Mouse (Mus musculus): ENCODE results near the gene Cnst. TPM values are rescaled to one million over a fixed set of nuclear protein-coding genes. Genes with fewer than 3 reads are reported as not detected.

Gene Cnst
- polyA plus RNA-seq, 1 experiment from 2014 or later, result 27.5 TPM

- H3K9ac ChIP-seq (replicated peaks; ENCODE audit: low read depth, low read length), result no peak overlapping the region
- no peaks in the 10 kb centered on the region for H3K36me3 ChIP-seq (ENCODE audit: control insufficient read depth, insufficient read depth, low read length)
- no peak for ATAC-seq (ENCODE audit: low read depth)
- no peak overlapping the region for H3K4me3 ChIP-seq (ENCODE audit: low read depth, low read length)
- H3K9me3 ChIP-seq (ENCODE audit: control insufficient read depth, low read length), result no peaks in the 10 kb centered on the region
- 93% methylated on average over 4 of the region's 4 CpGs for WGBS
- peaks cover 15% of the 10 kb centered on the region for H3K4me1 ChIP-seq (ENCODE audit: control insufficient read depth, insufficient read depth, low read length)
- H3K27me3 ChIP-seq (ENCODE audit: control insufficient read depth, insufficient read depth, low read length), result no peaks in the 10 kb centered on the region
- H3K27ac ChIP-seq (ENCODE audit: low read depth, low read length), result no peak overlapping the region
- no peak overlapping the region for H3K4me2 ChIP-seq (ENCODE audit: low read depth, low read length)
Observed at GRCm38 (mm10) chr1:179551921-179552320, 5.8 kb downstream of the Cnst start.

DNA sequence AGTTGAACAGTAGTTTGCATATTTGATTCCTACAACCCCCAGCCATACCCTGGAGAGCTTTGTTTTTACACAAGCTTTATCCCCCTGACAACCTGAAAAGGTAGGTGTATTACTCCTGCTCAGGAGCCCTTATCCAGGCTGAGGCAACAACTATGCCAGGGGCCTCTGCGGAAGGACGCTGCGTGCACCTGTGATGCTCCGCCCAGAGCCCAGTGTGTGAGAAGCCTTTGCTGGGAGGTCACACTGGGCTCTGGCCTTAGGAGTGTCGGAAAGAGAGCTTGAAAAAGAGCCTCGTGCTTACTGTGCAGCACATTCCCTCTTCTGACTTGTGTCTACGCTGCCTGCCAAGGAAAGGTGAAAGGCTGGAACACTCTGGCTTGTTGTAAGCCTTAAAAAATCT is 6.6 kb downstream of the Cnst start:
- Histone ChIP-seq H3K4me3 (ENCODE audit: low read depth, low read length) (no peak overlapping the region), H3K9me3 (ENCODE audit: control insufficient read depth, low read length) (no peaks in the 10 kb centered on the region), H3K9ac (replicated peaks; ENCODE audit: low read depth, low read length) (no peak overlapping the region), H3K27me3 (ENCODE audit: control insufficient read depth, insufficient read depth, low read length) (no peaks in the 10 kb centered on the region), H3K4me2 (ENCODE audit: low read depth, low read length) (no peak overlapping the region), H3K4me1 (ENCODE audit: control insufficient read depth, insufficient read depth, low read length) (peaks cover 8% of the 10 kb centered on the region), H3K36me3 (ENCODE audit: control insufficient read depth, insufficient read depth, low read length) (no peaks in the 10 kb centered on the region), H3K27ac (ENCODE audit: low read depth, low read length) (no peak overlapping the region)
- no peak for ATAC-seq (ENCODE audit: low read depth)
- WGBS, result 48% methylated on average over 7 of the region's 7 CpGs

GRCm38 (mm10) chr1:179553197-179553948 is 7.2 kb downstream of the Cnst start:
- Histone ChIP-seq H3K4me3 (ENCODE audit: low read depth, low read length) (no peak overlapping the region), H3K36me3 (ENCODE audit: control insufficient read depth, insufficient read depth, low read length) (no peaks in the 10 kb centered on the region), H3K9me3 (ENCODE audit: control insufficient read depth, low read length) (no peaks in the 10 kb centered on the region), H3K4me2 (ENCODE audit: low read depth, low read length) (no peak overlapping the region), H3K27me3 (ENCODE audit: control insufficient read depth, insufficient read depth, low read length) (no peaks in the 10 kb centered on the region), H3K27ac (ENCODE audit: low read depth, low read length) (no peak overlapping the region), H3K4me1 (ENCODE audit: control insufficient read depth, insufficient read depth, low read length) (peaks cover 2% of the 10 kb centered on the region; the same call in 1 of the 2 replicates), H3K9ac (replicated peaks; ENCODE audit: low read depth, low read length) (no peak overlapping the region)
- no peak for ATAC-seq (ENCODE audit: low read depth)
- 72% methylated on average over 5 of the region's 5 CpGs for WGBS

- no peaks in the 10 kb centered on the region for H3K36me3 ChIP-seq (ENCODE audit: control insufficient read depth, insufficient read depth, low read length)
- no peak overlapping the region for H3K9ac ChIP-seq (replicated peaks; ENCODE audit: low read depth, low read length)
- H3K9me3 ChIP-seq (ENCODE audit: control insufficient read depth, low read length), result no peaks in the 10 kb centered on the region
- no peak overlapping the region for H3K27ac ChIP-seq (ENCODE audit: low read depth, low read length)
- no peak for ATAC-seq (ENCODE audit: low read depth)
- WGBS, result 87% methylated on average over 4 of the region's 4 CpGs
- H3K4me3 ChIP-seq (ENCODE audit: low read depth, low read length), result no peak overlapping the region
- no peaks in the 10 kb centered on the region for H3K4me1 ChIP-seq (ENCODE audit: control insufficient read depth, insufficient read depth, low read length)
- H3K4me2 ChIP-seq (ENCODE audit: low read depth, low read length), result no peak overlapping the region
- H3K27me3 ChIP-seq (ENCODE audit: control insufficient read depth, insufficient read depth, low read length), result no peaks in the 10 kb centered on the region
Observed at GRCm38 (mm10) chr1:179553949-179554347, 7.8 kb downstream of the Cnst start.

DNA sequence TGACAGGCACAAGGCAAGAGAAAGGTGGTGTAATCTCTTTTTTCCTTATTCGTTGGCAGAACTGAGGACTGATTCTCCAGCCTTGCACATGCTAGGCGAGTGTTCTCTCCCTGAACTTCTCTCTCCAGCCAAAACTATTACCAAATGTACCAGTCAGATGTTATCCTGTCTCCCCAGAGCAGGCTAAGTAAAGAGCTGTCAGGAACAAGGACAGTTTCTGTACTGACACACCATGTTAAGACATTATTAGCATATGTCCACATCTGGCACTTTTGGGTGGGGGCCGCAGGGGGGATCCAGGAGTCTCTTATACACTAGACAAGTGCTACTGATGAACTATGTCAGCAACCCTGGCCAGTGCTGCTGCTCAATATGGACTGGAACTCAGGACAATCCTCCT is 10.8 kb downstream of the Cnst start:
- no peaks in the 10 kb centered on the region for H3K9me3 ChIP-seq (ENCODE audit: control insufficient read depth, low read length)
- H3K4me3 ChIP-seq (ENCODE audit: low read depth, low read length), result no peak overlapping the region
- no peaks in the 10 kb centered on the region for H3K4me1 ChIP-seq (ENCODE audit: control insufficient read depth, insufficient read depth, low read length)
- H3K36me3 ChIP-seq (ENCODE audit: control insufficient read depth, insufficient read depth, low read length), result no peaks in the 10 kb centered on the region
- no peak overlapping the region for H3K9ac ChIP-seq (replicated peaks; ENCODE audit: low read depth, low read length)
- no peak overlapping the region for H3K27ac ChIP-seq (ENCODE audit: low read depth, low read length)
- no peak for ATAC-seq (ENCODE audit: low read depth)
- 95% methylated on average over 3 of the region's 3 CpGs for WGBS
- no peak overlapping the region for H3K4me2 ChIP-seq (ENCODE audit: low read depth, low read length)
- H3K27me3 ChIP-seq (ENCODE audit: control insufficient read depth, insufficient read depth, low read length), result no peaks in the 10 kb centered on the region

DNA sequence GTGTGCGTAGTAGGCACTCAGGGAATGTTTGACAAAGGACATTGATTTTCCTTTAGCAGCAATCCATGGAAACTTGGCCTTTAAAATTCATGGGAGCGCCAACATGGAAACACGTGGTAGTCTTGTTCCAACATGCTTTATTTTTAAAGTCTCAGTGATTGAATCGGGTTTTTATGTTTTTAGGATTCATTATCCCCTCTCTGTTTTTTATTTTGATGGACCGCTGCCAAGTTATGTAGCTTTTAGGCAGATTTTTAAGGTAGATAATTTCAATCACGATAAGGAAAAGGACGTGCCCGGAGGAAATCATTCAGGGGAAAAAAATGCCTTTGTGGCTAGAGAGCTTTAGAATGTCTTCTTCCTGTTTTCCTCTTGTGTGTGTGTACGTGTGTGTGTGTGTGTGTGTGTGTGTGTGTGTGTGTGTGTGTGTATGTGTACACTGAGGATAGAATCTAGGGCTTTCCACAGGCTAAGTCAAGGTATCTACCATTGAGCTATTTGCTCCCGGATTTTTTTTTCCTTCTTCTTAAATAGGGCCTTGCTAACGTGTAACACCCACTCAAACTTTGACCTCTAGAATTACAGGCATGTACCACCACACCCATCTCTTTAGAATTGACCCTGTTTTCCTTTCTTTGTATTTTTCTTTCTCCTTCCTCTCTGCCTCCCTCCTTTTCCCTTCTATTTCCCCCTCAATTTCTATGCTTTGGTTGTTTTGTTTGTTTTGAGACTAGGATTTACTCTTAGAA is 13.4 kb downstream of the Cnst start:
- no peak for ATAC-seq (ENCODE audit: low read depth)
- Histone ChIP-seq H3K27me3 (ENCODE audit: control insufficient read depth, insufficient read depth, low read length) (no peaks in the 10 kb centered on the region), H3K4me3 (ENCODE audit: low read depth, low read length) (no peak overlapping the region), H3K4me1 (ENCODE audit: control insufficient read depth, insufficient read depth, low read length) (no peaks in the 10 kb centered on the region), H3K9me3 (ENCODE audit: control insufficient read depth, low read length) (no peaks in the 10 kb centered on the region), H3K36me3 (ENCODE audit: control insufficient read depth, insufficient read depth, low read length) (no peaks in the 10 kb centered on the region), H3K9ac (replicated peaks; ENCODE audit: low read depth, low read length) (no peak overlapping the region), H3K4me2 (ENCODE audit: low read depth, low read length) (no peak overlapping the region), H3K27ac (ENCODE audit: low read depth, low read length) (no peak overlapping the region)
- WGBS, result 78% methylated on average over 11 of the region's 11 CpGs

- WGBS, result 87% methylated on average over 6 of the region's 6 CpGs
- no peak overlapping the region for H3K4me3 ChIP-seq (ENCODE audit: low read depth, low read length)
- H3K27ac ChIP-seq (ENCODE audit: low read depth, low read length), result no peak overlapping the region
- no peak for ATAC-seq (ENCODE audit: low read depth)
- H3K9ac ChIP-seq (replicated peaks; ENCODE audit: low read depth, low read length), result no peak overlapping the region
- H3K27me3 ChIP-seq (ENCODE audit: control insufficient read depth, insufficient read depth, low read length), result no peaks in the 10 kb centered on the region
- no peak overlapping the region for H3K4me2 ChIP-seq (ENCODE audit: low read depth, low read length)
- H3K36me3 ChIP-seq (ENCODE audit: control insufficient read depth, insufficient read depth, low read length), result no peaks in the 10 kb centered on the region
- no peaks in the 10 kb centered on the region for H3K4me1 ChIP-seq (ENCODE audit: control insufficient read depth, insufficient read depth, low read length)
- H3K9me3 ChIP-seq (ENCODE audit: control insufficient read depth, low read length), result no peaks in the 10 kb centered on the region
Observed at GRCm38 (mm10) chr1:179560845-179561430, 14.8 kb downstream of the Cnst start.

GRCm38 (mm10) chr1:179563211-179563610 is 17.0 kb downstream of the Cnst start:
- Histone ChIP-seq H3K4me1 (ENCODE audit: control insufficient read depth, insufficient read depth, low read length) (no peaks in the 10 kb centered on the region), H3K27ac (ENCODE audit: low read depth, low read length) (no peak overlapping the region), H3K9ac (replicated peaks; ENCODE audit: low read depth, low read length) (no peak overlapping the region), H3K4me3 (ENCODE audit: low read depth, low read length) (no peak overlapping the region), H3K36me3 (ENCODE audit: control insufficient read depth, insufficient read depth, low read length) (no peaks in the 10 kb centered on the region), H3K27me3 (ENCODE audit: control insufficient read depth, insufficient read depth, low read length) (no peaks in the 10 kb centered on the region), H3K9me3 (ENCODE audit: control insufficient read depth, low read length) (no peaks in the 10 kb centered on the region), H3K4me2 (ENCODE audit: low read depth, low read length) (no peak overlapping the region)
- ATAC-seq (ENCODE audit: low read depth), result no peak
- WGBS, result 75% methylated on average over 4 of the region's 4 CpGs

DNA sequence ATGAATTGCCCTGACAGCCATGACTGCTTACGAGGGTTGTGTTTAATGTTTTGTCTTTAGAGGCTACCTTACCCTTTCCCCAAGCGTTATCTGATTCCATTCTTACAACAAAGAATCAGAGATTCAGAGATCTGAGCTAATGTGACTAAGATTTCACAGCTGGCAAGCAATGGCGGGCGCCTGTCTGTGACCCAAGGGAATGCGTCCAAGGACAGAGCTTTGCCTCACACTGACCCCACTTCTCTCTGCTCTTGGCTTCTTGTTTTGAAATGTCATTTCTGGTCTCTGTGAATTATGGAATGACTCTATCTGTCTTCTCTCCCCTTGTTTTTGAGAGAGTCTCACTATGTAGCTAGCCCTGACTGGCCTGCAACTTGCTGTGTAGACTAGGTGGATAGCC is 17.8 kb downstream of the Cnst start:
- Histone ChIP-seq H3K27ac (ENCODE audit: low read depth, low read length) (no peak overlapping the region), H3K4me2 (ENCODE audit: low read depth, low read length) (no peak overlapping the region), H3K36me3 (ENCODE audit: control insufficient read depth, insufficient read depth, low read length) (no peaks in the 10 kb centered on the region), H3K9me3 (ENCODE audit: control insufficient read depth, low read length) (no peaks in the 10 kb centered on the region), H3K27me3 (ENCODE audit: control insufficient read depth, insufficient read depth, low read length) (no peaks in the 10 kb centered on the region), H3K4me3 (ENCODE audit: low read depth, low read length) (no peak overlapping the region), H3K9ac (replicated peaks; ENCODE audit: low read depth, low read length) (no peak overlapping the region), H3K4me1 (ENCODE audit: control insufficient read depth, insufficient read depth, low read length) (no peaks in the 10 kb centered on the region)
- no peak for ATAC-seq (ENCODE audit: low read depth)
- WGBS, result 87% methylated on average over 5 of the region's 5 CpGs

Measured in neural tube, embryonic 14.5 days (tissue).